Mouse (Mus musculus): ENCODE measurements around the gene Impad1. TPM values are rescaled to one million over a fixed set of nuclear protein-coding genes. Genes with fewer than 3 reads are reported as not detected.

Gene Impad1
- total RNA-seq, 1 experiment from 2014 or later = 57.3 TPM

GRCm38 (mm10) chr4:4717763-4718347 is 75.3 kb downstream of the Impad1 start:
- no peak for ATAC-seq (replicated peaks; ENCODE audit: low read depth, poor library complexity, severe bottlenecking)
